Mouse (Mus musculus): Measurements from ENCODE around the gene Arhgef28. TPM values are rescaled to one million over a fixed set of nuclear protein-coding genes. Genes with fewer than 3 reads are reported as not detected.

The Arhgef28 gene
- polyA plus RNA-seq, 1 experiment from 2014 or later, result 0.74 TPM

DNA sequence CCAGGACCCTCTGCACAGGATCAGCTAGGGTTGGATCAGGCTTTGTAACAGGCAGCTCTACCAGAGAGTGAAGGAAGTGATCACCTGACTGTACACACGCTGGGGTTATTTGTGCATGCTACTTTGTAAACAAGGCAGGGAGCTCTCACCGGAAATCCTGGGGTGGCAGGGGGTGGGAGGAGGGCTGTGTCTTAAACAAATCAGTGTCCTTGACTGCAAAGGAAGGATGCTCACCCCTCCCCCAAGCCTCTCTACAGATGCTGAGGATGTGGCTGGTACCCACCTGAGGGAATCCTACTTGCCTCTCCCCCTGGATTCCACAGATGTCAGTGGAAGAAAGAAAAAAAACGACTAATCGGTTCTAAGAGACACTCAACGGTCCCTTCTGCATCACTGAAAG, 176.2 kb downstream of the Arhgef28 start:
- DNase-seq, result no peak
- WGBS (ENCODE audit: insufficient replicate concordance), result 36% methylated on average over 5 of the region's 5 CpGs
- no peak overlapping the region for H3K27ac ChIP-seq (ENCODE audit: low read depth)
- H3K4me3 ChIP-seq (ENCODE audit: low read depth, low read length), result no peak overlapping the region
- no peaks in the 10 kb centered on the region for H3K4me1 ChIP-seq (ENCODE audit: insufficient read depth)
- H3K9me3 ChIP-seq (ENCODE audit: low read length), result no peaks in the 10 kb centered on the region
- no peak overlapping the region for H3K9ac ChIP-seq (replicated peaks)
- H3K27me3 ChIP-seq (ENCODE audit: insufficient read depth, low read length), result 0 out of 2 replicates have a peak, but pooled peaks cover 3% of the 10 kb centered on the region
- TF ChIP-seq EP300 (IDR thresholded peaks at IDR 0.05; ENCODE audit: low read depth), result no peak
- no peak for TF ChIP-seq CTCF (IDR thresholded peaks at IDR 0.05; ENCODE audit: low read depth)
- no peak overlapping the region for H3K4me2 ChIP-seq (ENCODE audit: low read depth, low read length)
- no peak for ATAC-seq
- H3K36me3 ChIP-seq (replicated peaks; ENCODE audit: insufficient read depth, low read length), result no peaks in the 10 kb centered on the region

- TF ChIP-seq CTCF (IDR thresholded peaks at IDR 0.05; ENCODE audit: low read depth), result no peak
- TF ChIP-seq EP300 (IDR thresholded peaks at IDR 0.05; ENCODE audit: low read depth), result no peak
- H3K4me1 ChIP-seq (ENCODE audit: insufficient read depth), result no peaks in the 10 kb centered on the region
- 50% methylated on average over 6 of the region's 6 CpGs for WGBS (ENCODE audit: insufficient replicate concordance)
- H3K9me3 ChIP-seq (ENCODE audit: low read length), result no peaks in the 10 kb centered on the region
- ATAC-seq (no peak), DNase-seq (no peak)
- H3K4me2 ChIP-seq (ENCODE audit: low read depth, low read length), result no peak overlapping the region
- no peaks in the 10 kb centered on the region for H3K36me3 ChIP-seq (replicated peaks; ENCODE audit: insufficient read depth, low read length)
- H3K27ac ChIP-seq (ENCODE audit: low read depth), result no peak overlapping the region
- 0 out of 2 replicates have a peak, but pooled peaks cover 3% of the 10 kb centered on the region for H3K27me3 ChIP-seq (ENCODE audit: insufficient read depth, low read length)
- H3K4me3 ChIP-seq (ENCODE audit: low read depth, low read length), result no peak overlapping the region
- no peak overlapping the region for H3K9ac ChIP-seq (replicated peaks)
These were observed 177.5 kb downstream of the Arhgef28 start for GRCm38 (mm10) chr13:98028711-98029250.

DNA sequence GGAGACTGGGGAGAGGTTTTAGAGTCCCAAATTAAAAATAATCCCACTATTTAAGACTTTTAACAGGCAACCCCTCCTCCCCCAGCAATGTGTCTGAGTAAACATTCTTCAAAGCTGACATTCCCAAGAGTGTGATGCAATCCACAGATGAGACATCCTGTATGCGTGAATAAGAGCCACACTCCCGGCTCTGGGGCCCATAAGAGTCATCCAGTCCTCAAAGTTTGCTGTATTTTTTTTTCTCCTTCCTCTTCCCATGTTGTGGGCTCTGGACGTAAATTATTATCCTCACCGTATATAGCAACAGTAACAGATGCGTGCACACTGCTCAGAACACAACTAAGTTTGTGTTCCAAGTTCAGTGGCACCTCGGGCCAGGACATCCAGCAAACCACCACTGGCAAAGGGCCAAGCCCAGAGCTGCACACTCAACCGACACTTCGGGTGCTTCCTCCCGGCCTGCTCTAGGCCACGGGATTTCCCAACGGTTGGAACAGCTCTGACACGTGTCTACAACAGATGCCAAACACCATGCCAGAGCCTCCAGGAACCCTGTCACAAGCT, 178.5 kb downstream of the Arhgef28 start:
- TF ChIP-seq CTCF (IDR thresholded peaks at IDR 0.05; ENCODE audit: low read depth) (no peak), EP300 (IDR thresholded peaks at IDR 0.05; ENCODE audit: low read depth) (no peak)
- ATAC-seq (peak; percentile 38), DNase-seq (peak; percentile 41)
- Histone ChIP-seq H3K4me2 (ENCODE audit: low read depth, low read length) (no peak overlapping the region), H3K36me3 (replicated peaks; ENCODE audit: insufficient read depth, low read length) (no peaks in the 10 kb centered on the region), H3K27me3 (ENCODE audit: insufficient read depth, low read length) (0 out of 2 replicates have a peak, but pooled peaks cover 3% of the 10 kb centered on the region), H3K9me3 (ENCODE audit: low read length) (no peaks in the 10 kb centered on the region), H3K27ac (ENCODE audit: low read depth) (no peak overlapping the region), H3K4me1 (ENCODE audit: insufficient read depth) (no peaks in the 10 kb centered on the region), H3K4me3 (ENCODE audit: low read depth, low read length) (no peak overlapping the region), H3K9ac (replicated peaks) (no peak overlapping the region)
- WGBS (ENCODE audit: insufficient replicate concordance), result 33% methylated on average over 12 of the region's 12 CpGs

DNA sequence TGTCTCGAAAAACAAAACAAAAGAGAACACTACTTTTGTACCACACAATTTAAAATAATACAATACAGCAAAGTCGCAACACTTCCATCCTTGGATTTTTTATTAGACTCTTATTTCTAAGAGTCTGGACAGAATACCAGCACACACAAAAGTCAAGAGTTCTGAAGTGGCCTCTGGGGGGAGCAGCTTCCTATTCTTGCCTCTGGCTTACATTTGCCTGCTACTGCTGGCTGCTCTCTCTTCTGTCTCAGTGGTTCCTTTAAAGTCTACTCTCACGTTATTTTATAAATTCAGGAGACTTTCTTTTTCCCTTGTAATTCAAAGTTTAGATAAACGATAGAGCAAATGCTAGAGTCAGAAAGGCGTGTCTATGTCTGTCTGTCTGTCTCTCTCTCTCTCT, 179.1 kb downstream of the Arhgef28 start:
- no peak overlapping the region for H3K27ac ChIP-seq (ENCODE audit: low read depth)
- H3K27me3 ChIP-seq (ENCODE audit: insufficient read depth, low read length), result 0 out of 2 replicates have a peak, but pooled peaks cover 3% of the 10 kb centered on the region
- H3K9me3 ChIP-seq (ENCODE audit: low read length), result no peaks in the 10 kb centered on the region
- no peak overlapping the region for H3K4me3 ChIP-seq (ENCODE audit: low read depth, low read length)
- no peaks in the 10 kb centered on the region for H3K36me3 ChIP-seq (replicated peaks; ENCODE audit: insufficient read depth, low read length)
- H3K9ac ChIP-seq (replicated peaks), result no peak overlapping the region
- H3K4me1 ChIP-seq (ENCODE audit: insufficient read depth), result no peaks in the 10 kb centered on the region
- DNase-seq (no peak), ATAC-seq (no peak)
- TF ChIP-seq EP300 (IDR thresholded peaks at IDR 0.05; ENCODE audit: low read depth) (no peak), CTCF (IDR thresholded peaks at IDR 0.05; ENCODE audit: low read depth) (0 out of 2 replicates have a peak, but pooled peaks have one; percentile 9)
- H3K4me2 ChIP-seq (ENCODE audit: low read depth, low read length), result no peak overlapping the region
- 64% methylated on average over 5 of the region's 5 CpGs for WGBS (ENCODE audit: insufficient replicate concordance)

- Histone ChIP-seq H3K4me1 (ENCODE audit: insufficient read depth) (no peaks in the 10 kb centered on the region), H3K9me3 (ENCODE audit: low read length) (no peaks in the 10 kb centered on the region), H3K36me3 (replicated peaks; ENCODE audit: insufficient read depth, low read length) (no peaks in the 10 kb centered on the region), H3K4me3 (ENCODE audit: low read depth, low read length) (no peak overlapping the region), H3K9ac (replicated peaks) (no peak overlapping the region), H3K27ac (ENCODE audit: low read depth) (no peak overlapping the region), H3K4me2 (ENCODE audit: low read depth, low read length) (no peak overlapping the region), H3K27me3 (ENCODE audit: insufficient read depth, low read length) (0 out of 2 replicates have a peak, but pooled peaks cover 3% of the 10 kb centered on the region)
- 75% methylated on average over 26 of the region's 26 CpGs for WGBS (ENCODE audit: insufficient replicate concordance)
- DNase-seq (no peak), ATAC-seq (no peak)
- no peak for TF ChIP-seq EP300 (IDR thresholded peaks at IDR 0.05; ENCODE audit: low read depth)
These were observed 180.3 kb downstream of the Arhgef28 start for GRCm38 (mm10) chr13:98025706-98026504.

- DNase-seq (peak; percentile 29), ATAC-seq (no peak)
- H3K4me3 ChIP-seq (ENCODE audit: low read depth, low read length), result no peak overlapping the region
- no peak overlapping the region for H3K27ac ChIP-seq (ENCODE audit: low read depth)
- WGBS (ENCODE audit: insufficient replicate concordance), result 81% methylated on average over 7 of the region's 7 CpGs
- no peak overlapping the region for H3K9ac ChIP-seq (replicated peaks)
- H3K27me3 ChIP-seq (ENCODE audit: insufficient read depth, low read length), result no peaks in the 10 kb centered on the region
- no peak overlapping the region for H3K4me2 ChIP-seq (ENCODE audit: low read depth, low read length)
- H3K4me1 ChIP-seq (ENCODE audit: insufficient read depth), result no peaks in the 10 kb centered on the region
- H3K36me3 ChIP-seq (replicated peaks; ENCODE audit: insufficient read depth, low read length), result no peaks in the 10 kb centered on the region
- H3K9me3 ChIP-seq (ENCODE audit: low read length), result no peaks in the 10 kb centered on the region
- TF ChIP-seq EP300 (IDR thresholded peaks at IDR 0.05; ENCODE audit: low read depth), result no peak
- peak; percentile 69 for TF ChIP-seq CTCF (IDR thresholded peaks at IDR 0.05; ENCODE audit: low read depth)
These were observed 181.1 kb downstream of the Arhgef28 start for GRCm38 (mm10) chr13:98025162-98025561.
